Mouse (Mus musculus) kidney, postnatal 0 days (tissue): ENCODE results near the gene Ripply1. TPM values are rescaled to one million over a fixed set of nuclear protein-coding genes. Genes with fewer than 3 reads are reported as not detected.

Experiments used
- ATAC-seq: fragments of 200-750 bp; cut with Nextera tagmentation; replicated peaks from 2 replicates; pipeline ENCODE4 v1.8.0; 2017; ENCODE audit warnings: low read depth, moderate number of reproducible peaks, moderate TSS enrichment, moderate library complexity; ENCODE audit not compliant: low FRiP score
- DNase-seq: peaks from one replicate; pipeline ENCODE4 v3.0.0-alpha.2; 2016; ENCODE audit warnings: low spot score
- H3K27ac ChIP-seq: fragments of 300-500 bp; sonication (generic); 2 replicates; pipeline ENCODE4 v1.5.1; 2014; ENCODE audit warnings: mild to moderate bottlenecking
- H3K27me3 ChIP-seq: fragments of 300-500 bp; sonication (generic); 2 replicates; pipeline ENCODE4 v1.6.1; 2014; ENCODE audit warnings: low read length, mixed read lengths; ENCODE audit not compliant: insufficient read depth
- H3K36me3 ChIP-seq: fragments of 300-500 bp; sonication (generic); 2 replicates; pipeline ENCODE4 v1.6.1; 2014; ENCODE audit warnings: low read length, mixed read lengths; ENCODE audit not compliant: insufficient read depth
- H3K4me1 ChIP-seq: fragments of 300-500 bp; sonication (generic); replicated peaks from 2 replicates; pipeline ENCODE4 v1.6.1; 2014; ENCODE audit warnings: antibody characterized with exemption, low read length, mixed read lengths; ENCODE audit not compliant: insufficient read depth
- H3K4me2 ChIP-seq: fragments of 300-500 bp; sonication (generic); 2 replicates; pipeline ENCODE4 v1.6.1; 2014; ENCODE audit warnings: mild to moderate bottlenecking, low read length, moderate library complexity, mixed read lengths
- H3K4me3 ChIP-seq: fragments of 300-500 bp; sonication (generic); replicated peaks from 2 replicates; pipeline ENCODE4 v1.5.1; 2014; ENCODE audit warnings: low read depth, low read length
- H3K9ac ChIP-seq: fragments of 300-500 bp; sonication (generic); 2 replicates; pipeline ENCODE4 v1.6.1; 2014; ENCODE audit warnings: low read depth, low read length
- H3K9me3 ChIP-seq: fragments of 300-500 bp; sonication (generic); replicated peaks from 2 replicates; pipeline ENCODE4 v1.6.1; 2016; ENCODE audit warnings: low read length, inconsistent platforms, mixed read lengths
- CTCF ChIP-seq: IDR thresholded peaks from 2 replicates; pipeline ENCODE4 v1.5.1; 2016; ENCODE audit warnings: antibody characterized with exemption, low read depth, mild to moderate bottlenecking, moderate library complexity
- WGBS: fragments of 180-500 bp; shearing (Covaris S2); extraction: QIAGEN DNeasy Blood & Tissue Kit; methylation state at CpG from one replicate; pipeline ENCODE4 v1.1.7; 2014; 5-methylcytosine and 5-hydroxymethylcytosine counted together
- polyA plus RNA-seq: library from polyadenylated mRNA; unstranded; fragments of >200 nt; fragmentation: Nextera tagmentation; extraction: Ambion mirVana; gene quantifications from 2 replicates; pipeline ENCODE4 v1.2.1, GENCODE M21; 2015

The Ripply1 gene
- polyA plus RNA-seq, 1 experiment from 2014 or later = not detected

DNA sequence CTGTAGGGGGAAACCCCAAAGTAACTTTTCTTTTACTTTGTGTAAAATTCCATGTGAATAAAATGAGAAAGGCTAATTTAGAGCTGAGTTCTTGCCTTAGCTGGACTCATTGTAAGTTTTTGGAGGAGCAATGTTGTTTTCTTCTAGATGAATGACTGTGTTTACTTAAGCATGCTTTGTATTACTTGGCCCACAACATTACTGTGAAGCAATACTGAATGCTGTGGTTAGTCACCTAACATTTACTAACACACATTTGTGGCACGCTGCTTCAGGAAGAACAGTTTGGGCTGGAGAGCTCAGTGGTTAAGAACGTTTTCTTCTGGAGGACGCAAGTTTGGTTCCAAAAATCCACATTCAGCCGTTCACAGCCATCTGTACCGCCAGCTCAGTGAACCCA is 45.1 kb downstream of the Ripply1 start:
- Histone ChIP-seq H3K4me1 (no peaks in the 10 kb centered on the region), H3K27me3 (no peaks in the 10 kb centered on the region)
- WGBS = 80% methylated on average over 5 of the region's 5 CpGs

DNA sequence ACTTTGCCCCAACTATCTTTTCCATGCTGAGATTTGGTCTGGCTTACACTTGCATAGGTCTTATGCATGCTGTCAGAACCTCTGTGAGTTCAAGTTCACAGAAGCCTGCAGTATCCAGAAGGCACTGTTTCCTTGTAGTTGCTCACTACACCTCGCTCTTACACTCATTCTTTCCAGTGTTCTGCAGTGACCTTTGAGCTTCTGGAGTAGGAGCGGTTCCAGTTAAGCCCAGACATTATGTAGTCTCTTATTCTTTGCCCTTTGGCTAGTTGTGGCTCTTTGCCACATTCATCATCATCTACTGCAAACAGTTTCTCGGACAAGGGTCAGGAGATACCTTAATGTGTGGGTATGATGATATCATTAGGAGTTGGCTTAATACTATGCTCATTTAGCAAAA is 51.6 kb downstream of the Ripply1 start:
- no peak for TF ChIP-seq CTCF
- WGBS = 81% methylated on average over 3 of the region's 3 CpGs

More for the DNA sequence above, 45.1 kb downstream of the Ripply1 start:
- Histone ChIP-seq H3K9ac (no peak overlapping the region), H3K36me3 (no peaks in the 10 kb centered on the region), H3K27ac (no peak overlapping the region), H3K4me3 (no peak overlapping the region), H3K9me3 (no peaks in the 10 kb centered on the region), H3K4me2 (no peak overlapping the region)
- no peak for ATAC-seq
- no peak for TF ChIP-seq CTCF
- no peak for DNase-seq

More for the DNA sequence above, 51.6 kb downstream of the Ripply1 start:
- H3K4me1 ChIP-seq = no peaks in the 10 kb centered on the region
- H3K4me3 ChIP-seq = no peak overlapping the region
- DNase-seq (no peak), ATAC-seq (no peak)
- H3K9me3 ChIP-seq = no peaks in the 10 kb centered on the region
- H3K4me2 ChIP-seq = no peak overlapping the region
- H3K9ac ChIP-seq = no peak overlapping the region
- no peaks in the 10 kb centered on the region for H3K27me3 ChIP-seq
- no peaks in the 10 kb centered on the region for H3K36me3 ChIP-seq
- no peak overlapping the region for H3K27ac ChIP-seq

Other genes starting within 250 kb of the Ripply1 start
- gene Rnf128, start 219.0 kb downstream of the Ripply1 start, polyA plus RNA-seq = 92.0 and 96.3 TPM in 2 replicates
- gene Tbc1d8b, start 97.4 kb downstream of the Ripply1 start, polyA plus RNA-seq = 1.7 and 2.1 TPM in 2 replicates
- gene Gm15013, start 67.9 kb downstream of the Ripply1 start, polyA plus RNA-seq = 0.14 and 0.26 TPM in 2 replicates
- 91.4 and 107 TPM in 2 replicates for gene Cldn2, start 18.5 kb upstream of the Ripply1 start, polyA plus RNA-seq
- gene Morc4, start 89.3 kb upstream of the Ripply1 start, polyA plus RNA-seq = 6.9 and 7.0 TPM in 2 replicates
- gene Rbm41, start 216.2 kb upstream of the Ripply1 start, polyA plus RNA-seq = 2.2 and 3.0 TPM in 2 replicates